Mouse (Mus musculus) Patski (cell line): ENCODE measurements at regions not wholly inside any gene's neighbourhood (a gene's known extent, or its start where the extent isn't known, plus 50 kb on each side); places are given as distances from the start of the nearest gene placed in this dataset.

ENCODE experiments used
- ATAC-seq: fragments of 100-300 bp; one replicate; pipeline ENCODE4 v1.8.0; 2021
- CTCF ChIA-PET: fragments of 350-600 bp; sonication (Branson Sonifier 250); formaldehyde crosslinking; loops from one replicate; lab custom pipeline; 2022; ENCODE audit warnings: inconsistent platforms; lab: Charles Lee
- POLR2A ChIA-PET: fragments of 350-600 bp; sonication (Branson Sonifier 250); formaldehyde crosslinking; loops from one replicate; lab custom pipeline; 2022; ENCODE audit warnings: antibody characterized with exemption, inconsistent platforms; lab: Charles Lee
- DNase-seq: peaks from one replicate; pipeline ENCODE4 v3.0.0-alpha.2; 2011; ENCODE audit warnings: low read depth, low spot score
- H3K27me3 ChIP-seq: fragments of 371-371 bp; one replicate; pipeline ENCODE4 v1.5.1; 2021
- CTCF ChIP-seq: fragments of 100-300 bp; IDR thresholded peaks from one replicate; pipeline ENCODE4 v1.5.1; 2021
- in situ Hi-C: fragments of 300-500 bp; cut with MboI; formaldehyde crosslinking; loops from 3 replicates; pipeline ENCODE4 v1.11.1; 2018; ENCODE audit warnings: low pct_unique_long_range_greater_than_20kb, mixed read lengths

- POLR2A ChIA-PET: interaction anchor here (0.6 to 7.3 kb wide), 11 partner anchors 15 to 192 kb away, joined by 3 to 61 read pairs (median 10); no protein-coding TSS in a partner anchor
- ATAC-seq (no peak), DNase-seq (no peak)
- no peaks in the 10 kb centered on the region for H3K27me3 ChIP-seq
- in situ Hi-C loops: loop anchor here (5.0 to 25.0 kb wide), 3 partner anchors 111 to 551 kb away; partner anchors contain the start of genes Gm13271, Gm13283 and Gm13290
- CTCF ChIA-PET: interaction anchor here (1.2 to 8.2 kb wide), 5 partner anchors 9 to 117 kb away, joined by 4 to 50 read pairs (median 6); no protein-coding TSS in a partner anchor
- TF ChIP-seq CTCF: no peak
These were observed 55.9 kb upstream of the Ifne start for GRCm38 (mm10) chr4:88935901-88936300.

GRCm38 (mm10) chr4:88935316-88935715 is 55.3 kb upstream of the Ifne start:
- in situ Hi-C loops: loop anchor here (5.0 to 25.0 kb wide), 3 partner anchors 112 to 552 kb away; partner anchors contain the start of genes Gm13271, Gm13283 and Gm13290
- TF ChIP-seq CTCF: no peak
- CTCF ChIA-PET: interaction anchor here (1.2 to 8.2 kb wide), 6 partner anchors 10 to 117 kb away, joined by 3 to 50 read pairs (median 5); no protein-coding TSS in a partner anchor
- POLR2A ChIA-PET: interaction anchor here (0.6 to 7.3 kb wide), 11 partner anchors 9 to 192 kb away, joined by 3 to 61 read pairs (median 7); no protein-coding TSS in a partner anchor
- DNase-seq (no peak), ATAC-seq (no peak)
- no peaks in the 10 kb centered on the region for H3K27me3 ChIP-seq

GRCm38 (mm10) chr4:88934266-88935025 is 54.4 kb upstream of the Ifne start:
- in situ Hi-C loops: loop anchor here (5.0 to 25.0 kb wide), 5 partner anchors 62 to 553 kb away; partner anchors contain the start of genes Gm13271, Gm13283 and Gm13290
- POLR2A ChIA-PET: interaction anchor here (0.8 to 7.3 kb wide), 10 partner anchors 10 to 193 kb away, joined by 3 to 61 read pairs (median 8); no protein-coding TSS in a partner anchor
- H3K27me3 ChIP-seq: no peaks in the 10 kb centered on the region
- TF ChIP-seq CTCF: no peak
- DNase-seq (no peak), ATAC-seq (no peak)
- CTCF ChIA-PET: interaction anchor here (1.0 to 8.2 kb wide), 9 partner anchors 9 to 192 kb away, joined by 3 to 50 read pairs (median 4); no protein-coding TSS in a partner anchor

- peak; percentile 8 for TF ChIP-seq CTCF
- ATAC-seq: peak; percentile 35
- POLR2A ChIA-PET: interaction anchor here (0.6 to 4.2 kb wide), 6 partner anchors 17 to 197 kb away, joined by 3 to 25 read pairs (median 4); no protein-coding TSS in a partner anchor
- in situ Hi-C loops: loop anchor here (5.0 to 25.0 kb wide), 4 partner anchors 59 to 556 kb away; partner anchors contain the start of genes Gm13271, Gm13283 and Gm13290
- no peaks in the 10 kb centered on the region for H3K27me3 ChIP-seq
- CTCF ChIA-PET: interaction anchor here (0.8 to 8.2 kb wide), 8 partner anchors 9 to 196 kb away, joined by 3 to 50 read pairs (median 4); no protein-coding TSS in a partner anchor
- DNase-seq: no peak
These were observed 51.2 kb upstream of the Ifne start for GRCm38 (mm10) chr4:88931217-88931616.
